Mouse (Mus musculus): Measurements from ENCODE around the gene Prr3. TPM values are rescaled to one million over a fixed set of nuclear protein-coding genes. Genes with fewer than 3 reads are reported as not detected.

The Prr3 gene
- polyA plus RNA-seq, 1 experiment, result 33.5 TPM

GRCm38 (mm10) chr17:36023710-36024654 is 43.9 kb upstream of the Prr3 start:
- TF ChIP-seq EP300 (IDR thresholded peaks at IDR 0.05; ENCODE audit: insufficient read depth, low read depth, low read length) (no peak), POLR2A (IDR thresholded peaks at IDR 0.05; ENCODE audit: insufficient read depth, low read length) (no peak), CTCF (IDR thresholded peaks at IDR 0.05; ENCODE audit: low read depth, low read length) (no peak)
- no peaks in the 10 kb centered on the region for H3K36me3 ChIP-seq (ENCODE audit: control insufficient read depth, insufficient read depth, low read length, poor library complexity, severe bottlenecking)
- no peaks in the 10 kb centered on the region for H3K27me3 ChIP-seq (ENCODE audit: control insufficient read depth, insufficient read depth, low read length, poor library complexity, severe bottlenecking)
- no peaks in the 10 kb centered on the region for H3K4me1 ChIP-seq (ENCODE audit: control insufficient read depth, insufficient read depth, low read length)
- H3K4me3 ChIP-seq (ENCODE audit: low read depth, low read length), result no peak overlapping the region
- no peak overlapping the region for H3K27ac ChIP-seq (ENCODE audit: insufficient read depth, low read length)
- peaks cover 16% of the 10 kb centered on the region for H3K9me3 ChIP-seq (replicated peaks; ENCODE audit: control insufficient read depth, insufficient read depth, low read length, poor library complexity, severe bottlenecking)
- H3K9ac ChIP-seq (ENCODE audit: low read depth, poor library complexity, severe bottlenecking), result no peak overlapping the region

- no peaks in the 10 kb centered on the region for H3K4me1 ChIP-seq (ENCODE audit: control insufficient read depth, insufficient read depth, low read length)
- no peak overlapping the region for H3K27ac ChIP-seq (ENCODE audit: insufficient read depth, low read length)
These were observed 42.9 kb upstream of the Prr3 start for GRCm38 (mm10) chr17:36022922-36023321.

DNA sequence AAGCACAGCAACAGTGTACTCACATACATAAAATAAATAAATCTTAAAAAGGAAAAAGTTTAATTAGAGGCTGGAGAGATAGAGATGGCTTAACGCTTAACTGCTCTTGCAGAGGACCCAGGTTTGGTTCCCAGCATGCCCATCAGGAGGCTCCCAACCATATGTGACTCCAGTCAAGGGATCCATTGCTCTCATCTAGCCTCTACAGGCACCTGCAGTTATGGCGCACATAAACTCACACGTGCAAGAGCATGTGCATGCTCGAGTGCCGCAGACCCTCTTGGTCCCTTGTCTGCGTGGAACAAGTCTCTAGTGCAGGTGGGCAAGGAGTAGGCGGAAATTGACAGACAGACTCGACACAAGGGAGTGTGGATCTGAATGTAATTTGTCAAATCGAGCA is 42.1 kb upstream of the Prr3 start:
- Histone ChIP-seq H3K4me1 (ENCODE audit: control insufficient read depth, insufficient read depth, low read length) (no peaks in the 10 kb centered on the region), H3K9me3 (replicated peaks; ENCODE audit: control insufficient read depth, insufficient read depth, low read length, poor library complexity, severe bottlenecking) (peaks cover 16% of the 10 kb centered on the region), H3K27me3 (ENCODE audit: control insufficient read depth, insufficient read depth, low read length, poor library complexity, severe bottlenecking) (no peaks in the 10 kb centered on the region), H3K27ac (ENCODE audit: insufficient read depth, low read length) (no peak overlapping the region), H3K36me3 (ENCODE audit: control insufficient read depth, insufficient read depth, low read length, poor library complexity, severe bottlenecking) (no peaks in the 10 kb centered on the region), H3K9ac (ENCODE audit: low read depth, poor library complexity, severe bottlenecking) (no peak overlapping the region), H3K4me3 (ENCODE audit: low read depth, low read length) (no peak overlapping the region)
- TF ChIP-seq EP300 (IDR thresholded peaks at IDR 0.05; ENCODE audit: insufficient read depth, low read depth, low read length) (no peak), CTCF (IDR thresholded peaks at IDR 0.05; ENCODE audit: low read depth, low read length) (no peak), POLR2A (IDR thresholded peaks at IDR 0.05; ENCODE audit: insufficient read depth, low read length) (no peak)

More at GRCm38 (mm10) chr17:36022922-36023321, 42.9 kb upstream of the Prr3 start:
- Histone ChIP-seq H3K27me3 (ENCODE audit: control insufficient read depth, insufficient read depth, low read length, poor library complexity, severe bottlenecking) (no peaks in the 10 kb centered on the region), H3K4me3 (ENCODE audit: low read depth, low read length) (no peak overlapping the region), H3K9ac (ENCODE audit: low read depth, poor library complexity, severe bottlenecking) (no peak overlapping the region), H3K9me3 (replicated peaks; ENCODE audit: control insufficient read depth, insufficient read depth, low read length, poor library complexity, severe bottlenecking) (peaks cover 16% of the 10 kb centered on the region), H3K36me3 (ENCODE audit: control insufficient read depth, insufficient read depth, low read length, poor library complexity, severe bottlenecking) (no peaks in the 10 kb centered on the region)
- TF ChIP-seq POLR2A (IDR thresholded peaks at IDR 0.05; ENCODE audit: insufficient read depth, low read length), result no peak
- TF ChIP-seq CTCF (IDR thresholded peaks at IDR 0.05; ENCODE audit: low read depth, low read length), result no peak
- no peak for TF ChIP-seq EP300 (IDR thresholded peaks at IDR 0.05; ENCODE audit: insufficient read depth, low read depth, low read length)

DNA sequence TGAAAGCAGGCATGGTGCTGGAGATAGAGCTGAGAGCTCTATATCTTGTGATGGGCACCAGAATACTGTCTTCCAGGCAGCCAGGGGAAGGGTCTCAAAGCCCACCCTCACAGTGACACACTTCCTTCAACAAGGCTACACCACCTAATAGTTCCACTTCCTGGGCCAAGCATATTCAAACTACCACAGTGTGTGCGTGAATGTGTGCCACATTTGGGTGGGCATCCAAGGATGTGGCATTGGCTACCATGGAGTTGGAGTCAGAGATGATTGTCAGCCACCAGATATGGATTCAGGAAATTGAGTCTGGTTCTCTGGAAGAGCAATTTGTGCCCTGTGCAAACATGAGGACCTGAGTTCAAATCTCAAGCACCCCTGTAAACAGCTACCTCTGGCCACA is 41.3 kb upstream of the Prr3 start:
- Histone ChIP-seq H3K9me3 (replicated peaks; ENCODE audit: control insufficient read depth, insufficient read depth, low read length, poor library complexity, severe bottlenecking) (peaks cover 9% of the 10 kb centered on the region), H3K36me3 (ENCODE audit: control insufficient read depth, insufficient read depth, low read length, poor library complexity, severe bottlenecking) (no peaks in the 10 kb centered on the region), H3K27ac (ENCODE audit: insufficient read depth, low read length) (no peak overlapping the region), H3K9ac (ENCODE audit: low read depth, poor library complexity, severe bottlenecking) (no peak overlapping the region), H3K4me1 (ENCODE audit: control insufficient read depth, insufficient read depth, low read length) (no peaks in the 10 kb centered on the region), H3K27me3 (ENCODE audit: control insufficient read depth, insufficient read depth, low read length, poor library complexity, severe bottlenecking) (no peaks in the 10 kb centered on the region), H3K4me3 (ENCODE audit: low read depth, low read length) (no peak overlapping the region)
- TF ChIP-seq CTCF (IDR thresholded peaks at IDR 0.05; ENCODE audit: low read depth, low read length) (no peak), POLR2A (IDR thresholded peaks at IDR 0.05; ENCODE audit: insufficient read depth, low read length) (no peak), EP300 (IDR thresholded peaks at IDR 0.05; ENCODE audit: insufficient read depth, low read depth, low read length) (no peak)

GRCm38 (mm10) chr17:36020191-36021073 is 40.4 kb upstream of the Prr3 start, which contains the start of gene H2-T24:
Gene H2-T24, minus strand, starts transcription at chr17:36020560.
- no peak within 1 kb of the TSS for H3K4me3 ChIP-seq (ENCODE audit: low read depth, low read length)
- no peak within 1 kb of the TSS for H3K9ac ChIP-seq (ENCODE audit: low read depth, poor library complexity, severe bottlenecking)

More at GRCm38 (mm10) chr17:36020191-36021073, 40.4 kb upstream of the Prr3 start, which contains the start of gene H2-T24:
- H3K27me3 ChIP-seq (ENCODE audit: control insufficient read depth, insufficient read depth, low read length, poor library complexity, severe bottlenecking), result no peaks in the 10 kb centered on the region
- peaks cover under 1% of the 10 kb centered on the region; the same call in 1 of the 2 replicates for H3K36me3 ChIP-seq (ENCODE audit: control insufficient read depth, insufficient read depth, low read length, poor library complexity, severe bottlenecking)
- H3K9me3 ChIP-seq (replicated peaks; ENCODE audit: control insufficient read depth, insufficient read depth, low read length, poor library complexity, severe bottlenecking), result peaks cover 10% of the 10 kb centered on the region
- H3K27ac ChIP-seq (ENCODE audit: insufficient read depth, low read length), result no peak within 1 kb of the TSS
- no peak for TF ChIP-seq EP300 (IDR thresholded peaks at IDR 0.05; ENCODE audit: insufficient read depth, low read depth, low read length)
- TF ChIP-seq CTCF (IDR thresholded peaks at IDR 0.05; ENCODE audit: low read depth, low read length), result no peak
- no peak for TF ChIP-seq POLR2A (IDR thresholded peaks at IDR 0.05; ENCODE audit: insufficient read depth, low read length)
- H3K4me1 ChIP-seq (ENCODE audit: control insufficient read depth, insufficient read depth, low read length), result no peaks in the 10 kb centered on the region

Measured in ES-Bruce4 (cell line).